Mouse (Mus musculus) lung, postnatal 4 days (tissue): ENCODE measurements around the gene Mfap5.
"Not testable (repeated sequence)": the region's sequence is repeated elsewhere in the genome, so short reads cannot be mapped to it uniquely, and the experiment has no call there.

ENCODE experiments used
- DNase-seq, 2 experiments: peaks; one replicate each; pipeline ENCODE4 v3.0.0; 2021

The Mfap5 gene

DNA sequence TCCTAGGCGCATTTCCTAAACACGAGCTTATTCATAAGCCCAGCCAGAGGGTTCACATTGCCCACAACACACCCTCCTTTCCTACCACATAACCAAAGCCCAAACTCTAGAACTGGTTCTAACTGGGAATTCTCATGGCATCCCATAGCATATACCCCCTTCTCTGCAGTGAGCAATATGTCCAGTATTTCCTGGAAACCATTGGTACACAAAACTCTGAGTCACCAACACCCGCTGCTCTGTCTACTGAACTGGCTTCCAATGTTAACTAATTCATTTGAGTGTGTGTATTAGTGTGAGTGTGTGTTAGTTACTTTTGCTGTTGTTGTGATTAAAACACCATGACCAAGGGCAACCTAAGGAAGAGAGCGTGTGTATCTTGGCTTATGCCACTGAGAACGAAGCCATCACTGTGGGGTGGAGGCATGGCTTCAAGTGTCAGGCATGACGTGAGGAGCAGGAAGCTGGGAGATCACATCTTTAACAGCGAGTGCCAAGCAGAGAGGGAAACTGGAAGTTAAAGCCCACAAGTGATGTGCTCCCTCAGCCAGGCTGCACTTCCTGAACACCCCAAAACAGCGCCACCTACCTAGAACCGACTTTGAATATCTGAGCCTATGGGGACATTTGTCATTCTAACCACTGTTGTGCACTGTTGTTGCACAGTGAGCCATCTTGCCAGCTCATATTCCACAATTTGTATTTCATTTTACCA, 59.6 kb downstream of the Mfap5 start:
- DNase-seq: no peak

DNA sequence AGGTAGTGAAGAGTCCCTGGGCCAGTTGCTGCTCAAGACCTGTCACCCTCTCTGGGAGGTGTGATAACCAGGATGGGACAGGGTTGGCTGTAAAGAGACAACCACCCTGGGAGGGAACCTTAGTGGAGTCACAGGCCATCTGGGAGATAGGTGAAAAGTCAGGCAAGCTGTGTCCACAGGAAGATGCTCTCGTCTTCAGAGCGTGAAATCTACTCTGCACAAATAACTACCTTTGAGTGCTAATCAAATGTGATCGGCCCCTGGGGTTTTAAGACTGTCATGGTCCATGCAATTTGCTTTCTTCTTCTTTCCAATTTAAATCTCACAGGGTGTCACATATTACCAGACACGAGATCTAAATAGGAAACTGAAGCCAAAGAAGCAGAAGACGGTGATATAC, 63.5 kb downstream of the Mfap5 start:
- DNase-seq: no peak

DNA sequence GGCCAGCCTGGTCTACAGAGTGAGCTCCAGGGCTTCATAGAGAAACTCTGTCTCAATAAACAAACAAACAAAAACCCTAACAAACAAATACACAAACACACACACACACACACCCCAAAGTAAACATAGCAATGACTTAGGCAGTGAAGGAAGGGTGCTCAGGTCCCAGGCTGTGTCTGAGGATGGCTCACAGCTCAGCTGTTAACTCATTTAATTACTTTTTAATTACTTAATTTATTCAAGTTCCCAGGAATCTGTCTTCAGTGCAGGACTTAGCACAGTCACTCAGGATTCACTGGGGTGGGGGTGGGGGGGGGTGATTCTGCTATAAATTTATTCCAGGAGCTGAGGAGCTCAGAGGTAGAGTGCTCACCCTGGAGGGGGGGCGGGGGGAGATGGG, 64.1 kb downstream of the Mfap5 start:
- DNase-seq: no peak

DNA sequence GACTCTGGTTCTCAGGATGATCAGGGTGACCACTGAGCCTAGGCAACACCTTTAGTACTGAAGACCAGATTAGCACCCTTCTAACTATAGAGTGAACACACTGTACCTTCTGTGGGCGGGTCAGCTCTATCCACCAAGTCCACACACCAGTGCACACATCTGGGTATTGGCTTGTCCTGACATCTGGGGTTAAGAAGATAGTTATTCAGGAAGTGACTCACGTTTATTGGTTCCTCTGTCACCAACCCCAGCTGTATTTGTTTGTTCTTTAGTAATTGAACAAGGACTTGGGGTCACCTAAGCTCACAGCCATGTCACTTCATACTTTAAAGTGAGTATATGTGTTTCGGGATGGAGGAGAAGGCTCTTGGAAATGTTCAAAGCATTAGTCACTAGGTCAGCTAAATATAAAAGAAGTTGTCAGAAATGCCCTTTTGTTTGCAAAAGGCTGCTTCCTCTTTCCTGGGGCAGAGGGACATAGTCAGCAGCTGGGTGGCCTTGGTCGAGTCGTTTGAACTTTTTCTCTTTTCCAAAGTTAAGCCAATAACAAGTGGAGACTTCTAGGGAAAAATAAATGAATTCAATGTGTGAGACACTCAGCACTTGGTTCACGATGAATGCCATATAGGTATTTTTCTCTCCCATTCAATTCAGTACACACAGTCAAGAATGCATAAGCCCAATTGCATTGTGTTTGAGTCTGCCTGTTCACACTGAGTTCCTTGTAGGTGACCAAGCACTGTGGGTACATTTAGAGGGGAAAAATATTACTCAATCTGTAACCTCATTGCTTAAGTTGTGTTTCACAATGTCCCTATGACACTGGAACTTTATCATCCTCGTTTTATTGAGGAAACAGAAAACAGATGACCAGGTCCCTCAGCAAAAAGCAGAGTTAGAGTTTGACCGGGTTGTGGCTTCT, 65.3 kb downstream of the Mfap5 start:
- DNase-seq: no peak

DNA sequence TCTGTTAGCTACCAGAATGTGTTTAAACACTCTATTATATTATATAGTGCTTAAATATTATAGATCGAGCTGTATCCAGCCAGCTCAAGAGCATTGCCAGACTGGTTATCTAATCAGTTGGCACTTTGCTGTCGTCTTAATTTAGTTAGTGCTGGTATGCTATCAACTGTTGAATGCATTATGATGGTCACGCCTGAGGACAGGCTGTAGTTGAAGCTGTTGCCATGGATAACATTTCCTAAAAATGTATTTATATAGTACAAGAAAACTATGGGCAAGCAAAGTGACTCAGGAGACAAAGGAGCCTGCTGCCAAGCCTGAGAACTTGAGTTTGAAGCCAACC, 65.9 kb downstream of the Mfap5 start:
- DNase-seq: no peak

- not testable (repeated sequence) for DNase-seq
Measured at GRCm38 (mm10) chr6:122575037-122575436, 69.4 kb downstream of the Mfap5 start.

DNA sequence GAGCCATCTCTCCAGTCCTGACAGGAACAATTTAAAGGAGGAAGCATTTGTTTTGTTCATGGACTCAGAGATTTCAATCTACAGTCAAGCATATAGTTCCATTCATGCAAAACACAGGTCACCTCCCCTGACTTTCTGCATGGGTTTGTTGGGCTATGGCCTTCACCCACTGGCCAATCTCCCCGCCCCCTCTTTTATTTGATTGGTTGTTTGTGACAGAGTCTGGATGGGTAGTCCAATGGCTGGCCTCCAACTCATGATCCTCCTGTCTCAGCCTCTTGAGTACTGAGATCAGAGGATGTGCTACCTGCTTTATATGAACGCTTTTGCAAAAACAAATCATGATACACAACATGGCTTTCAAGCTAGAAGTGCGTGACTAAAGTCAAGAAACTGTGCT, 71.4 kb downstream of the Mfap5 start:
- DNase-seq: no peak
